Mouse (Mus musculus) right cerebral cortex, adult 2 months (tissue): Measurements from ENCODE around the gene Foxl2.

Experiments
- DNase-seq, 2 experiments: peaks; one replicate each; pipeline ENCODE4 v3.0.0; 2021 to 2022; ENCODE audit warnings: low spot score in 2 of 2

The Foxl2 gene

DNA sequence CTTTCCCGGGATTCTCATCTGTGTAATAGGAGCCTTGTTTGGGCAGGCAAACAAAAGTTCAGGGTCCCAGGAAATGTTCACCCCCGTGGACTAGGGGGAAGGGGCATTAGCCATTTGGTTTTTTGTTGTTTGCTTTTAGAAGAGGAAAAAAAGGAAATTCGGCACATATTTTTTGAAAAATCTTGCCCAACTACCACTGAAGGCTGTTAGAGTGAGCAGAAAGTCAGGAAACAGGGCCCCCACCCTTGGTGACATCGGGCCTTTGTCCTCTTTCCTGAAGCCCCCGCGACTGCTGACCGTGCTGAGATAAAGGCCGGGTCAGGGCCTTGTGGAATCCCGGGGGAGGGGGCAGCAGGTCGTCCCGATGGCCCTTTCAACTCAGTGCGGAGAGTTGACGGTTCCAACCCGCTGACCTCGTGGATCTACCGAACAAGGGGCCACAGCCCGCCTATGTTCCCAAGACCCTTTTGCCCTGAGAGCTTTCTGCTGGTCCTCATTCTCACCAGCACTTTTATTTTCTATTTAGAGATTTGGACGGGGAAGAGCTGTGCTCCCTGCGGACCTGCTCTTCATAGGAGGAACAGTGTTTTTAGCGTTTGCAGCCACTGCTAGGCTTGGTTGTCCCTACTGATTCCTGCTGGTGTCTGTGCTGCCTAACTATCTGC lies 7.5 kb downstream of the Foxl2 start:
- no peak for DNase-seq

DNA sequence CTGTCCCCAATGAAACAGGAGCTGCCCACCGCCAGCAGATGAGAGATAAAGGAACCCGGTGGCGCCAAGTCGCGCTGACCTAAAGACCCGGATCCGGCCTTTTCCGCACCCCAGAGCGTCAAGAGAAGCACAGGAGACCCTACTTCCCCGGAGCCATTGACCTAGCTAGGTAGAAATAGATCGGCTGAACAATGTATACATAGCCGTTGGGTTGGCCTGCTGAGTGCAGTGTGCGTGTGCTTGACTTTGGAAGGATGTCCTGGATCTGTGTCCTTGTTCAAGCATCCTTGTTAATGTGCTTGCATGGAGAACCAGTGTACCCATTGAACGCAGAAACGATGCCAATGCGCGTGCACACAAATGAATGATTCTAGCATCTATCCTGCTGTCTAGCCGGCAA lies 8.6 kb downstream of the Foxl2 start:
- no peak for DNase-seq

DNA sequence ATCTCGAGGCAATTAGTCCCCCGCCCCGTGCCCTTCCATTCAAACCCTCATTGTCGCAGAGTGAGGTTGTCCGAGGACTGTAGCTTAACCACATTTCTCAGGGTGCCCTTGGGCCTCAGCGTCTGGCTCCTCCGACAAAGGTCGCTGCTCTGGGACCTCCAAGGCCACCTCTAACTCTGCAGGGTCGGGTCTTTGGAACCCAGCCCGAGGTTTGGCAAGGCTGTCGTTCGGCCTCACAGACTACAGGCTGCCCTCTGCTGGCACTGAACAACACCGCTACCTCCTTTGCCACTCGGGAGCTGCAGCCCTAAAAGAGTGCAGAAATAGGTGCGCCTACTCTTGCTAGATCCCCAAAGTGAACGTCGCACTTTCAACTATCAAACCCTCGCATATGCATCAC lies 10.0 kb downstream of the Foxl2 start:
- DNase-seq = no peak

DNA sequence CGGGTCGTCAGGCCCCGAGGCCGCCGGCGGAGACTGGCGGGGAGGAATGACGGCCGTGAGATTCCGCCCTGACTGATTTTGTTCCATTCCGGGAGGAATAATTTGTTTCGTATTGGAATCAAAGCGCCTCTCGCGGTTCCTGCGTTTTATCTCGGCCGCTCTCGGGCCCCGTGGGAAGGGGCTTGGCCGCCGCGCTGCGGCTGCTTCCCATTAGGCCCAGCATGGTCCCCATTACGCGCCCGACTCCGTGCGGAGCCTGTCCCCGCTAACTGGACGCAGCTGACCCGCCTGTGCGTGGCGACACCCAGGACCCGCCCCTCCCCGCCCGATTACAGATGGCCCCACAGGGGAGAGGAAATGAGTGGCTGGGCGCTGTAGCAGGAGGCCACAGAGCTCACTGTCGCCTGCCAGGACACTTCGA lies 18.0 kb downstream of the Foxl2 start:
- DNase-seq = no peak

DNA sequence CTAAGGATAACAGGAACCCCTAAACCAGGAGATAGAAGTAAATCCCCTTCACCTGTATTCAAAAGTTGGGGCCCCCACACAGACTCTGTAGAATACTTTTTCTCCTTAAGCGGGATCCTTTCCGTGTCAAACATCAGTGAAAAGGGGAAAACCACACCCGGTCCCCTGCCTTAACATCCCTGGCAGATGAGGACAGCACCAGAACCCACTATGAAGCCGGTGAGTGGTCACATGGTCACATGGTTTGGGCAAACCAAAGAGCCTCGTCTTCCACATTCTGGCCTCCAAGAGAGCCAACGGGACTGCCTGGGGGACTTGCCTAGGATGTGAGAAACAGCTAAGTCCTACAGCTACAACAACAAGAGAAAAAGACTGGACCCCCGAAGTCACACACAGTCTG lies 18.5 kb downstream of the Foxl2 start:
- DNase-seq = no peak

DNA sequence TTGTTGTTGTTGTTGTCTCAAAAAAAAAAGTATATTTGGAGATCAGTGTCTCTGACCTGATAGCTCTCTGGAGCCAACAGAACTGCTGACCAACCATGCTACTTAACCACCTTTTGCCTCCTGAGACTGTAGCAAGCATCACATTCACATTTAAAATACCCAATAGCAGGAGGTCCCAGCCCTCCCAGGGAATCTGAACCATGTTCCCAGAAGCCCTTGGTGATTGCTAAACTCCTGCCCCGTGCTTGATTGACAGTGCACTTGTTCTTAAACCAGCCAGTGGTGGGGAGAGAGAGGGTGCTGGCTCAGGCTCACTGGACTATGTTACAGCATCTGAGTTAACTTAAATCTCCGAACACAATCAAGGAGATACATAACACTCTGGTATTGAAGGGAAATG lies 19.8 kb downstream of the Foxl2 start:
- DNase-seq = no peak

DNA sequence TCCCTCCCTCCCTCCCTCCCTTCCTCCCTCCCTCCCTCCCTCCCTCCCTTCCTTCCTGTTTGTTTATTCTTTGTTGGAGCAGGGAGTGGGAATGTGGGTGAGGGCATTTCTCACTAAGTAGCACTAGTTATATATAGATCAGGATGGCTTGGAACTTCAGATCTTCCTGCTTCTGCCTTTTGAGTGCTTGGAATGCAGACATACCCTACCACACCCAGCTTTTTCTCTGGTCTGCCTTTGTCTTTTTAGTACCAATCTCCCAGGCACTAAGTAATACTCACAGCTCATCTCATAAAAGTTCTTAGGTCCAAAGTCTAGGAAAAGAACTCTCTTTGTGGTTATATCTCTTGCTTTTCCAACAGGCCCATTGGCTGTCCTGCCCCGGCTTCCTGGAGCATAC lies 21.0 kb downstream of the Foxl2 start:
- DNase-seq = no peak

DNA sequence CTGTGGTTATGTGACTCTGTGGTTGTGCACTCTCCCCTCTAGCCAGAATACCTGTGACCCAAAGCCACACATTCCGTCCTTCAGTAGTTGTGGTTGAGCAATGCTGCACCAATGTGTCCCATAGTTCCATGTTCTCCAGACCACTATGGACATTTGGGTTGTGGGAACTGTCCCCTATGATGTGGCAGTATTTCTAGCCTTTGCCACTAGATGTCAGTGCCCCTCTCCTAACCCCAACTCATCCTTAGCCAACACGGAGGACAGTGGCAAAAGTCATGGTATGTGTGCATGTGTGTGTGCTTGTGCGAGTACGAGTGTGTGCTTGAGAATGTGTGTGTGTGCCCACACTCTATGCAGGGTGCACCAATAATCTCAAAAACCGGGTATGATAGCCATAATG lies 21.4 kb downstream of the Foxl2 start:
- no peak for DNase-seq

DNA sequence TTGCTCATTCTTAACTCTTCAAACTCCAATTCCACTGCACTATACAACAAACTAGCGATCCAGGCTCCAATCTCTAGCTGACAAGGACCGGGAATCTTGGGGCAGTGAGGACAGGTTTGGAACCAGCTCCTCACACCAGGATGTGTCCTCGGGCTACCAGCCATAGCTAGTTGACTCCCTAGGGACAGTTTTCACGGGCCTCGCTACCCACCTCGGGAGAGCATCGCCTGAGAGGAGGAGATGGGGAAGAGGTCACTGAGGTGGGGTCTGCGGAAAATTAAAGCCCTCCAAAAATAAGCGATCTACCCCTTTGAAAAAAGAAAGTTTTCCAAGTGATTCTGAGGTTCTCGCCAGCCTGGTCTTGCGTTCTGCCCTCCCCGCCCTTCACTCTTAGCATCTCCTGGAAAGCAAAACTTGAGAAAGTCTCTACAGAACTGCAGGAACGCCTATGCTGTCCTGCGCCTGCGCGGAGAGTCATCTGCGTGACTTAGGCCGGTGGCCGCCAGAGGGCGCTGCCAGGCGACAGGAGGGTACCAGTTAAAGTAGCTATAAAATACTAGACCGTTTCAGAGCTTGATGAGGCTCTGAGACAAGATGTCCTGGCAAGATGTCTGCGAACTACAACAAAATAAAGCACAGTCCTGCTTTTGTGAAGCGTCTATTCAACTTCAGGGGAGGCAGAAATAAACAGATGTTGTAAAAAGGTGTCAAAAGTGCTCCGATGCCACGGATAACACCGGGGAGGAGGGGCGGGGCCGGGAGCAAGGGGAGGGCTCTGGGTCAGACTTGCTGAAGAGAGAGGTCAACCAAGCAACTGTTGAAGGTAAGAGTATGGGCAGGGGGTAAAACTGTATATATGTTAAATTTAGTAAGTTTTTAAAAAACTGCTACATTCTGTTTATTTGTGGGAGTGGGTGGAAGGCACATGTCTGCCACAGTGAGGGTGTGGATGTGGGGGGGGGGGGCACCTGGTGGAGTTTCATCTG lies 24.6 kb downstream of the Foxl2 start:
- peak; percentile 84 to 90 for DNase-seq

DNA sequence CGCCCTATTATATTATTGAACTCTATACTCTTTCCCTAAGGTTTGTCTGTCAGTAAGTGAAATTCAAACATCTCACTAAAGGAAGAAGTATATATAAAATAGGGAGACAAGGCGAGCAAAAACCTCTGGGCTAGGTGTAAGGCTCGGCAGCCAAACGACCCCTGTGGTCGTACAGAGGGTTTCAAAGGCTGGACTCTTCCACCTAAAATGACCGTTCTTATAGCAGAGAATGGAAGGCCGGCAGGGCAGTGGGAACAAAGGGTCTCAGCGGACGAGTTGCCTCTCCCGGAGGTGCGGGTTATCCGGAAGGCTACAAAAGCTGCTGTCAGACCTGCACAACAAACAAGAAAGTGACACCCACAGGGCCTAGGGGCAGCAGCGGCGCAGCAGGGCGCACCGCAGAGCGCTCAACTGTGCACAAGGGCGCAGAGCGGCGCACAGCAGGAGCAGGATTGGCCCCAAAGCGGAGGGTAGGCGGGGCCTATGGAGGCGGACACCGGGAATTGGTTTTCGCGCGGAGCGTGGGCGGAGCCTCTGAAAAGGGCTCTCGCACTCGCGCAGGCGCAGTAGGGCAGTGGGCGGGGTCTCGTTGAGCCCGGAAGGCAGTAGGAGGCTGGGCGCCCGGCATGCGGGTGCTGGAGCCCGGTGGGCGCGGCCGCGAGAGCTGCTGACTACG lies 30.9 kb downstream of the Foxl2 start, which contains the start of gene Faim:
Gene Faim, plus strand, starts transcription at position 574 of the 676 bp plus-strand sequence.
- DNase-seq = peak; percentile 100

DNA sequence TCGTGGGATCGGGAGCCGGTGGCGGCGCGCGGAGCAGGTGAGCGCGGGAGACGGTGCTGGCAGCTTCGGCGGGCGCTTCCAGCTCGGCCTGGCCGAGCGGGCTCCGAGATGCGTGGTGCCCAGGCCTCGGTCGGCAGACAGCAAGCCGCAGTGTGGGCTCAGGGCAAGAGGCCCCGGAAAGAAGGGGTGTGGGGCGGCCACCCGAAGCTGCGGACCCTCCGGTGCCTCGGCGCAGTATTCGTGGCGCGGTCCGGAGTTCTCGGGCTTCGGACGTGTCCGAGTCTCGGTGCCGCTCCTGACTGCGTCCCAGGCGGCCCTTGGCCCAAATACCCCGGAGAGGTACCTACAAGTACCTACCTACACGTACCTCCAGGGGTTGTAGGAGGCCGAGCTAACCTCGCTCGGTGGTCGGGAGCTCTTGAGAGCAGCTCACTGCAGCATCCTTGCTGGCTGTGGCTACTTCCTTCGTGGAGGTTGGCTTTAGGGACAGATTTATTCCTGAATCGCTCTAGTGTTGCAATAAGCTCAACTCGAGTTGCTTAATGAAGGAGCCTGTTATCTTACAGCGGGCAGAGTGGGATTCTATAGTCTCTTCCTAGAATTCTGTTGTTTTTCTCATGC lies 31.5 kb downstream of the Foxl2 start:
- DNase-seq = no peak

DNA sequence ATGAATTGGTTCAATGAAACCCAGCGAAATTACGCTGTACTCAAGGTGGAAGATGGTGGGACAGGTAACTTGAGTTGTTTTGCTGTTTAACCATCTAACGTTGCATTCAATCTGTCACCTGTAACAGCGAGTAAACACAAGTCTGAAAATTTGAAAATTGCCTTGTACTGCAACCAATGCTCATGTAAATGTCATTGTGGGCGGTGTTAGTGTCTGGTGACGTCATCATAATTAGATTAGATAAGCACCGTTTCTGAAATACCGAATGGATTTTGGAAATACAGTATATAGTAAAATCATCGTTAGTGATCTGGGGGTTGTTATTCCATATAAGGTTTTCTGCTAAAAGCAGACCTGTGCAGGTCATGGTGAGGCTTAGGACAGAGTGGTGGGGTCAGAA lies 32.0 kb downstream of the Foxl2 start:
- DNase-seq = no peak

DNA sequence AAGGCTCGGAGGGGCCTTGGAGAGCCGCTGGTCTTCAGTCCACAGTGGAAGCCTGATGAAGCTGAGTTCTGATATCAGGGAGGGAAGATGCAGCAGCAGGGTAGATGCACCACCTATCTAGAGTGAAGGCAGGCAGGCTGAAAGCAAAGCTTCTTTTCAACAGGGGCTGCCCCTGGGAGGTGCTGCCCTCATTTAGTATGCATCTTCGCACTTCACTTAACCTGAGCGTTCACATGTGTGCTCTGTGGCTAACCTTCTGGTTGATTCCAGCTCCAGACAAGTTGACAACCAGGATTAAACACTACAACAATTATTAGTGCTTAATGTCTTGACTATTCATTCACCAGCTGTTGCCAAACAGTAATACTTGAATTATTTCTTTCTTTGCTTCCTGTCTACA lies 39.0 kb downstream of the Foxl2 start:
- DNase-seq = no peak

DNA sequence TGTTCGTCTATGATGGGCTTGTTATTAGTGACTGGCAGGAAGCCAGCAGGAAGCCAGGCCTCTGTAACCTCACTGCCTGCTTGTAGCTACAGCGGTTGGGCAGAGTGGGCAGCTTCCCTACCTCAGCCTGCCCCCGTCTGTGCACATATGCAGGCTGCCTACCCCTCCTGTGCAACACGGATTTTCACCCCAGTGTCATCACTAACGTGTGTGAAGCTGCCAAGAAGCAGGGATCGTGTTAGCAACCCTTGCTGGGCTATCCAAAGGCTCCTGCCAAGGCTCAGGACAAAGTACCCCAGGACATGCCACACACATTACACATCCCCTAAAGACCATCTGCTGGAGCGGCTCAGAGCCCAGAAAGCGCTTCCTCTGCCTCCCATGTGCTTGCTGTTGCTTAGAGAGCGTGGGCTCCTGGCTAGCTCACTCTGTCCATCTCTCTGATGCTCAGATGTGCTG lies 44.8 kb downstream of the Foxl2 start:
- peak; percentile 22 to 39 for DNase-seq

DNA sequence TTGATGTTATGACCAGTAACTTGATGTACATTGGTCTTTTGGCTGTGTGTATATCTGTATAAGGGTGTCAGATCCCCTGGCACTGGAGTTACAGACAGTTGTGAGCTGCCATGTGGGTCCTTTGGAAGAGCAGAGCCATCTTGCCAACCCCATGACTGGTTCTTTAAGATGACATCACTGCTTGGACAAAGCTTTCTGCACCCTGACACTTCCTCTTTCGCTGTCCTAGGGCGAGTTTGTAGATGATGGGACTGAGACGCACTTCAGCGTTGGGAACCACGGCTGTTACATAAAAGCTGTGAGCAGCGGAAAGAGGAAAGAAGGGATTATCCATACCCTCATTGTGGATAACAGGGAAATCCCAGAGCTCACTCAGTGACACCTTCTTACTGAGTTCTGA lies 46.2 kb downstream of the Foxl2 start:
- DNase-seq = no peak
